Mouse (Mus musculus): ENCODE results near the gene Lclat1. TPM values are rescaled to one million over a fixed set of nuclear protein-coding genes. Genes with fewer than 3 reads are reported as not detected.

Gene Lclat1
- polyA plus RNA-seq, 1 experiment, result 9.6 TPM

- Histone ChIP-seq H3K4me3 (ENCODE audit: insufficient read depth, low read length) (peak overlapping the region; percentile 59), H3K4me1 (ENCODE audit: control insufficient read depth, insufficient read depth, low read length) (peaks cover 9% of the 10 kb centered on the region), H3K27ac (ENCODE audit: insufficient read depth, low read depth, low read length) (no peak overlapping the region)
- no peak for TF ChIP-seq POLR2A (IDR thresholded peaks at IDR 0.05; ENCODE audit: borderline replicate concordance, low read depth, low read length)
- no peak for TF ChIP-seq CTCF (IDR thresholded peaks at IDR 0.05; ENCODE audit: low read depth, low read length)
Measured at GRCm38 (mm10) chr17:73108170-73108887, 544 bp downstream of the Lclat1 start.

- Histone ChIP-seq H3K27ac (ENCODE audit: insufficient read depth, low read depth, low read length) (no peak overlapping the region), H3K4me3 (ENCODE audit: insufficient read depth, low read length) (peak overlapping the region; percentile 59), H3K4me1 (ENCODE audit: control insufficient read depth, insufficient read depth, low read length) (peaks cover 9% of the 10 kb centered on the region)
- TF ChIP-seq POLR2A (IDR thresholded peaks at IDR 0.05; ENCODE audit: borderline replicate concordance, low read depth, low read length), result no peak
- TF ChIP-seq CTCF (IDR thresholded peaks at IDR 0.05; ENCODE audit: low read depth, low read length), result no peak
Measured at GRCm38 (mm10) chr17:73108888-73109259, 1.1 kb downstream of the Lclat1 start.

GRCm38 (mm10) chr17:73112128-73112527 is 4.3 kb downstream of the Lclat1 start:
- H3K4me3 ChIP-seq (ENCODE audit: insufficient read depth, low read length), result no peak overlapping the region
- no peak overlapping the region for H3K27ac ChIP-seq (ENCODE audit: insufficient read depth, low read depth, low read length)
- H3K4me1 ChIP-seq (ENCODE audit: control insufficient read depth, insufficient read depth, low read length), result peaks cover 12% of the 10 kb centered on the region
- TF ChIP-seq POLR2A (IDR thresholded peaks at IDR 0.05; ENCODE audit: borderline replicate concordance, low read depth, low read length) (no peak), CTCF (IDR thresholded peaks at IDR 0.05; ENCODE audit: low read depth, low read length) (no peak)

GRCm38 (mm10) chr17:73112601-73113000 is 4.8 kb downstream of the Lclat1 start:
- Histone ChIP-seq H3K4me3 (ENCODE audit: insufficient read depth, low read length) (no peak overlapping the region), H3K27ac (ENCODE audit: insufficient read depth, low read depth, low read length) (no peak overlapping the region), H3K4me1 (ENCODE audit: control insufficient read depth, insufficient read depth, low read length) (peaks cover 9% of the 10 kb centered on the region)
- TF ChIP-seq CTCF (IDR thresholded peaks at IDR 0.05; ENCODE audit: low read depth, low read length) (no peak), POLR2A (IDR thresholded peaks at IDR 0.05; ENCODE audit: borderline replicate concordance, low read depth, low read length) (no peak)

- H3K27ac ChIP-seq (ENCODE audit: insufficient read depth, low read depth, low read length), result no peak overlapping the region
- H3K4me3 ChIP-seq (ENCODE audit: insufficient read depth, low read length), result no peak overlapping the region
- peaks cover 12% of the 10 kb centered on the region for H3K4me1 ChIP-seq (ENCODE audit: control insufficient read depth, insufficient read depth, low read length)
- no peak for TF ChIP-seq CTCF (IDR thresholded peaks at IDR 0.05; ENCODE audit: low read depth, low read length)
- TF ChIP-seq POLR2A (IDR thresholded peaks at IDR 0.05; ENCODE audit: borderline replicate concordance, low read depth, low read length), result no peak
Measured at GRCm38 (mm10) chr17:73113230-73113629, 5.4 kb downstream of the Lclat1 start.

GRCm38 (mm10) chr17:73118134-73118533 is 10.3 kb downstream of the Lclat1 start:
- H3K4me3 ChIP-seq (ENCODE audit: insufficient read depth, low read length), result no peak overlapping the region
- H3K4me1 ChIP-seq (ENCODE audit: control insufficient read depth, insufficient read depth, low read length), result peaks cover 17% of the 10 kb centered on the region
- no peak overlapping the region for H3K27ac ChIP-seq (ENCODE audit: insufficient read depth, low read depth, low read length)
- TF ChIP-seq CTCF (IDR thresholded peaks at IDR 0.05; ENCODE audit: low read depth, low read length) (no peak), POLR2A (IDR thresholded peaks at IDR 0.05; ENCODE audit: borderline replicate concordance, low read depth, low read length) (no peak)

- TF ChIP-seq CTCF (IDR thresholded peaks at IDR 0.05; ENCODE audit: low read depth, low read length), result no peak
- no peak for TF ChIP-seq POLR2A (IDR thresholded peaks at IDR 0.05; ENCODE audit: borderline replicate concordance, low read depth, low read length)
- no peak overlapping the region for H3K4me3 ChIP-seq (ENCODE audit: insufficient read depth, low read length)
- H3K27ac ChIP-seq (ENCODE audit: insufficient read depth, low read depth, low read length), result no peak overlapping the region
- peaks cover 17% of the 10 kb centered on the region for H3K4me1 ChIP-seq (ENCODE audit: control insufficient read depth, insufficient read depth, low read length)
Measured at GRCm38 (mm10) chr17:73118702-73119101, 10.9 kb downstream of the Lclat1 start.

- Histone ChIP-seq H3K27ac (ENCODE audit: insufficient read depth, low read depth, low read length) (no peak overlapping the region), H3K4me1 (ENCODE audit: control insufficient read depth, insufficient read depth, low read length) (peaks cover 17% of the 10 kb centered on the region), H3K4me3 (ENCODE audit: insufficient read depth, low read length) (no peak overlapping the region)
- TF ChIP-seq CTCF (IDR thresholded peaks at IDR 0.05; ENCODE audit: low read depth, low read length) (no peak), POLR2A (IDR thresholded peaks at IDR 0.05; ENCODE audit: borderline replicate concordance, low read depth, low read length) (no peak)
Measured at GRCm38 (mm10) chr17:73119150-73119549, 11.4 kb downstream of the Lclat1 start.

GRCm38 (mm10) chr17:73120545-73120944 is 12.8 kb downstream of the Lclat1 start:
- H3K4me1 ChIP-seq (ENCODE audit: control insufficient read depth, insufficient read depth, low read length), result peaks cover 17% of the 10 kb centered on the region
- no peak overlapping the region for H3K4me3 ChIP-seq (ENCODE audit: insufficient read depth, low read length)
- no peak overlapping the region for H3K27ac ChIP-seq (ENCODE audit: insufficient read depth, low read depth, low read length)
- no peak for TF ChIP-seq CTCF (IDR thresholded peaks at IDR 0.05; ENCODE audit: low read depth, low read length)
- no peak for TF ChIP-seq POLR2A (IDR thresholded peaks at IDR 0.05; ENCODE audit: borderline replicate concordance, low read depth, low read length)

GRCm38 (mm10) chr17:73121726-73122125 is 13.9 kb downstream of the Lclat1 start:
- peaks cover 19% of the 10 kb centered on the region for H3K4me1 ChIP-seq (ENCODE audit: control insufficient read depth, insufficient read depth, low read length)
- TF ChIP-seq POLR2A (IDR thresholded peaks at IDR 0.05; ENCODE audit: borderline replicate concordance, low read depth, low read length) (no peak), CTCF (IDR thresholded peaks at IDR 0.05; ENCODE audit: low read depth, low read length) (no peak)
- H3K27ac ChIP-seq (ENCODE audit: insufficient read depth, low read depth, low read length), result no peak overlapping the region
- no peak overlapping the region for H3K4me3 ChIP-seq (ENCODE audit: insufficient read depth, low read length)

Measured in bone marrow macrophage, adult 2 months (primary cell).